Mouse (Mus musculus) heart, adult 2 months (tissue): ENCODE results near the gene Polr2l.

ENCODE experiments used
- CTCF ChIP-seq: fragments of 200-600 bp; IDR thresholded peaks from 2 replicates; pipeline ENCODE4 v1.8.1; 2022; ENCODE audit warnings: antibody characterized with exemption, mild to moderate bottlenecking, moderate library complexity
- EP300 ChIP-seq: fragments of 200-500 bp; IDR thresholded peaks from 2 replicates; pipeline ENCODE4 v1.6.1; 2011; ENCODE audit warnings: low read depth, low read length, control low read depth; ENCODE audit not compliant: insufficient read depth
- POLR2A ChIP-seq: fragments of 200-500 bp; IDR thresholded peaks from 2 replicates; pipeline ENCODE4 v1.6.1; 2011; ENCODE audit warnings: mild to moderate bottlenecking, low read depth, low read length, control low read depth; ENCODE audit not compliant: insufficient read depth

DNA sequence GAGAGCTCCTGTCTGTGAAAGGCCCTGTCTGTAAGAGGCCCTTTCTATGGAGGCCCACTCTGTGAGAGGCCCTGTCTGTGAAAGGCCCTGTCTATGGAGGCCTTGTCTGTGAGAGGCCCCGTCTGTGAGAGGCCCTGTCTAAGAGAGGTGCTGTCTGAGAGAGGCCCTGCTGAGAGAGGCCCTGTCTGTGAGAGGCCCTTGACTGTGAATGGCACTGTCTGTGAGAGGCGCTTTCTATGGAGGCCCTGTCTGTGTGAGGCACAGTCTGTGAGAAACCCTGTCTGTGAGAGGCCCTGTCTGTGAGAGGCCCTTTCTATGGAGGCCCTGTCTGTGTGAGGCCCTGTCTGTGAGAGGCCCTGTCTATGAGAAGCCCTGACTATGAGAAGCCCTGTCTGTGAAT, 31.3 kb upstream of the Polr2l start:
- no peak for TF ChIP-seq CTCF
- TF ChIP-seq EP300: no peak
- TF ChIP-seq POLR2A: no peak
